Mouse (Mus musculus) embryonic facial prominence, embryonic 11.5 days (tissue): ENCODE data around the gene Cdk2. TPM values are rescaled to one million over a fixed set of nuclear protein-coding genes. Genes with fewer than 3 reads are reported as not detected.

Experiments used
- ATAC-seq: fragments of 200-750 bp; cut with Nextera tagmentation; replicated peaks from 2 replicates; pipeline ENCODE4 v1.8.0; 2017; ENCODE audit warnings: low read depth; ENCODE audit not compliant: insufficient number of reproducible peaks, low FRiP score, low TSS enrichment
- DNase-seq: peaks from one replicate; pipeline ENCODE4 v3.0.0-alpha.2; 2015; ENCODE audit warnings: low spot score
- H3K27ac ChIP-seq: fragments of 300-500 bp; sonication (generic); replicated peaks from 2 replicates; pipeline ENCODE4 v1.5.1; 2014; ENCODE audit warnings: mild to moderate bottlenecking, low read depth, low read length, control low read depth
- H3K27me3 ChIP-seq: fragments of 300-500 bp; sonication (generic); 2 replicates; pipeline ENCODE4 v1.6.1; 2014; ENCODE audit warnings: mild to moderate bottlenecking, low read length, moderate library complexity, mixed read lengths; ENCODE audit not compliant: control insufficient read depth, insufficient read depth
- H3K36me3 ChIP-seq: fragments of 300-500 bp; sonication (generic); replicated peaks from 2 replicates; pipeline ENCODE4 v1.6.1; 2014; ENCODE audit warnings: low read depth, mild to moderate bottlenecking, low read length, moderate library complexity, mixed read lengths; ENCODE audit not compliant: control insufficient read depth, insufficient read depth
- H3K4me1 ChIP-seq: fragments of 300-500 bp; sonication (generic); 2 replicates; pipeline ENCODE4 v1.6.1; 2014; ENCODE audit warnings: low read length, mixed read lengths; ENCODE audit not compliant: control insufficient read depth, insufficient read depth
- H3K4me2 ChIP-seq: fragments of 300-500 bp; sonication (generic); 2 replicates; pipeline ENCODE4 v1.6.1; 2014; ENCODE audit warnings: low read depth, mild to moderate bottlenecking, control low read depth, low read length, moderate library complexity
- H3K4me3 ChIP-seq: fragments of 300-500 bp; sonication (generic); 2 replicates; pipeline ENCODE4 v1.5.1; 2014; ENCODE audit warnings: low read depth, low read length, control low read depth
- H3K9ac ChIP-seq: fragments of 300-500 bp; sonication (generic); replicated peaks from 2 replicates; pipeline ENCODE4 v1.6.1; 2014; ENCODE audit warnings: mild to moderate bottlenecking, control low read depth, low read length
- H3K9me3 ChIP-seq: fragments of 300-500 bp; sonication (generic); replicated peaks from 2 replicates; pipeline ENCODE4 v1.6.1; 2016; ENCODE audit warnings: mild to moderate bottlenecking, low read length, inconsistent platforms, mixed read lengths; ENCODE audit not compliant: control insufficient read depth
- WGBS: fragments of 180-500 bp; shearing (Covaris S2); extraction: QIAGEN DNeasy Blood & Tissue Kit; methylation state at CpG from one replicate; pipeline ENCODE4 v1.1.7; 2014; 5-methylcytosine and 5-hydroxymethylcytosine counted together
- polyA plus RNA-seq: library from polyadenylated mRNA; unstranded; fragments of >200 nt; fragmentation: Nextera tagmentation; extraction: Ambion mirVana; gene quantifications from 2 replicates; pipeline ENCODE4 v1.2.1, GENCODE M21; 2014

Gene Cdk2
- polyA plus RNA-seq, 1 experiment from 2014 or later, result 146 TPM

DNA sequence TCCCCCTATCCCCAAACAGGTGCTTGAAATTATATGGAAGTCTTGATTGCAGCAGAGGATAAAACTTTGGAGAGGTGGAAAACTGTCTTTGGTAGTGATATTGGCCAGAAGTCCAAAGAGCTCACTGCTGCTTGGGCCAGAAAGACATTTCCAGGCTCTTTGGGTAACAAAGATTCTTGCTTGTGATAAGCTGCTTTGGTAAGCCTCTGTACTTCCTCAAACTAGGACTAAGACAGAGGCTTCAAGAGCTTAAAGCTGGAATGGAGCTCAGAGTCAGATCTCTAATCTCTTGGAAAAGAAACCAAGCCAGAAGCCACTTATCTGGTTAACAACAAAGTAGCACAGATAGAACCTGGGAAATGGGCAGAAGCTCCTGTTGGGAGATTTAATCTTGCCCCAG is 42.4 kb downstream of the Cdk2 start:
- H3K4me3 ChIP-seq, result no peak overlapping the region
- H3K4me2 ChIP-seq, result no peak overlapping the region
- ATAC-seq (no peak), DNase-seq (no peak)
- H3K36me3 ChIP-seq, result no peaks in the 10 kb centered on the region
- H3K27ac ChIP-seq, result no peak overlapping the region
- no peaks in the 10 kb centered on the region for H3K4me1 ChIP-seq
- H3K27me3 ChIP-seq, result no peaks in the 10 kb centered on the region
- no peaks in the 10 kb centered on the region for H3K9me3 ChIP-seq
- H3K9ac ChIP-seq, result no peak overlapping the region

DNA sequence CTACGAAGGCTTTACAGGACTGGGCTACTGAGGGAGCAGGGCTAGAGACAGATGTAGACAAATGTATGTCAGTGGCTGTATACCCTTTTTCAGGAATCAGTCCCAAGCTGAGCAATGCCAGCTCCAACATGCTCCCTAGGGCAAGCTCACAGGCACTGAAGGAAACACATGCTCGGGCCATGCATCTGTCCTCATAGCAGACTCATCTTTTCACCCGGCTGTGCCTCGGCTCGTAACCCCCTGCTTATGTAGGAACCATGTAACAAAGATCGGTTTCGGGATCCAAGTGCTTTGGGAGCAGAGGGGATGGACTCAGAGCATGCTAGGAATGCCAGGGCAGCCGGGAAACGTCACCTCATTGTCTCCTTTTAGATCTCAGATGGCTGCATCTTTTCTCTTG is 45.3 kb downstream of the Cdk2 start:
- Histone ChIP-seq H3K4me3 (no peak overlapping the region), H3K4me1 (no peaks in the 10 kb centered on the region), H3K27me3 (no peaks in the 10 kb centered on the region), H3K9me3 (no peaks in the 10 kb centered on the region), H3K27ac (no peak overlapping the region), H3K4me2 (no peak overlapping the region), H3K36me3 (no peaks in the 10 kb centered on the region), H3K9ac (no peak overlapping the region)
- 59% methylated on average over 9 of the region's 9 CpGs for WGBS
- ATAC-seq (no peak), DNase-seq (no peak)

- no peak overlapping the region for H3K4me2 ChIP-seq
- no peaks in the 10 kb centered on the region for H3K36me3 ChIP-seq
- ATAC-seq (no peak), DNase-seq (no peak)
- 56% methylated on average over 9 of the region's 9 CpGs for WGBS
- H3K27ac ChIP-seq, result no peak overlapping the region
- no peaks in the 10 kb centered on the region for H3K27me3 ChIP-seq
- no peaks in the 10 kb centered on the region for H3K9me3 ChIP-seq
- no peak overlapping the region for H3K4me3 ChIP-seq
- no peaks in the 10 kb centered on the region for H3K4me1 ChIP-seq
- no peak overlapping the region for H3K9ac ChIP-seq
Observed at GRCm38 (mm10) chr10:128657844-128658243, 47.0 kb downstream of the Cdk2 start.

DNA sequence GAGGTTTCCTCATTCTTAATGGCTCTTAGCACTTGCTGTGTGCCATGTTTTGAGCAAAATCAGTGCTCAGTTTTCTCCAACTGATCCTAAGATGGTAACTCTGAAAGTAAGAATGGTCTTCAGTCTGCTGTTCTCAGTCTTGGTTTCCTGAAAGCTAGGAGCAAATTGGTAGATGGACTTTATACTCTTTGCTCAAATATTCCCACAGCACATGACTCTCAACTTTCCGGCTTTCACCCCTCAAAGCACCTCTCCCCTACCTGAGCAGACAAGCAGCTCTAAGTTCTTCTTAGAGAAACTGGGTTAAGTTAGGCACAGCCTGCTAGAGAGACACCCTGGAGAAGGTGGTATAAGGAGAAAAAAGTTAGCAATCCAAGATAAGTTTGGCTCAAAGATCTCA is 48.1 kb downstream of the Cdk2 start:
- Histone ChIP-seq H3K4me1 (no peaks in the 10 kb centered on the region), H3K4me3 (no peak overlapping the region), H3K4me2 (no peak overlapping the region), H3K27me3 (no peaks in the 10 kb centered on the region), H3K9me3 (no peaks in the 10 kb centered on the region), H3K36me3 (no peaks in the 10 kb centered on the region), H3K27ac (no peak overlapping the region), H3K9ac (no peak overlapping the region)
- DNase-seq (no peak), ATAC-seq (no peak)
- WGBS, result 71% methylated on average over 1 of the region's 1 CpGs

- Histone ChIP-seq H3K9me3 (no peaks in the 10 kb centered on the region), H3K27ac (no peak overlapping the region), H3K4me3 (no peak overlapping the region), H3K4me2 (no peak overlapping the region), H3K36me3 (no peaks in the 10 kb centered on the region), H3K27me3 (no peaks in the 10 kb centered on the region), H3K9ac (no peak overlapping the region), H3K4me1 (no peaks in the 10 kb centered on the region)
- WGBS, result 77% methylated on average over 3 of the region's 3 CpGs
- no peak for ATAC-seq
- no peak for DNase-seq
Observed at GRCm38 (mm10) chr10:128655254-128655653, 49.6 kb downstream of the Cdk2 start.

GRCm38 (mm10) chr10:128653866-128654265 is 51.0 kb downstream of the Cdk2 start:
- Histone ChIP-seq H3K27me3 (no peaks in the 10 kb centered on the region), H3K27ac (no peak overlapping the region), H3K4me3 (no peak overlapping the region), H3K9ac (no peak overlapping the region), H3K4me1 (no peaks in the 10 kb centered on the region), H3K36me3 (no peaks in the 10 kb centered on the region), H3K4me2 (no peak overlapping the region), H3K9me3 (no peaks in the 10 kb centered on the region)
- DNase-seq, result no peak
- ATAC-seq, result no peak
- 66% methylated on average over 4 of the region's 4 CpGs for WGBS

Other genes starting within 250 kb of the Cdk2 start
- 103 and 109 TPM in 2 replicates for gene Smarcc2, start 245.8 kb downstream of the Cdk2 start, polyA plus RNA-seq
- 678 and 740 TPM in 2 replicates for gene Myl6, start 210.9 kb downstream of the Cdk2 start, polyA plus RNA-seq
- 2.3 and 2.9 TPM in 2 replicates for gene Myl6b, start 206.3 kb downstream of the Cdk2 start, polyA plus RNA-seq
- gene Esyt1, start 179.2 kb downstream of the Cdk2 start, polyA plus RNA-seq, result 12.5 and 15.8 TPM in 2 replicates
- 13.6 and 15.0 TPM in 2 replicates for gene Zc3h10, start 157.3 kb downstream of the Cdk2 start, polyA plus RNA-seq
- 3,098 and 3,409 TPM in 2 replicates for gene Rpl41, start 155.7 kb downstream of the Cdk2 start, polyA plus RNA-seq
- 268 and 270 TPM in 2 replicates for gene Pa2g4, start 139.0 kb downstream of the Cdk2 start, polyA plus RNA-seq
- 10.2 and 10.6 TPM in 2 replicates for gene Erbb3, start 115.4 kb downstream of the Cdk2 start, polyA plus RNA-seq
- gene Rps26, start 78.3 kb downstream of the Cdk2 start, polyA plus RNA-seq, result 765 and 782 TPM in 2 replicates
- 3.5 and 4.9 TPM in 2 replicates for gene Ikzf4, start 59.0 kb downstream of the Cdk2 start, polyA plus RNA-seq
- 12.2 and 15.1 TPM in 2 replicates for gene Suox, start 31.0 kb downstream of the Cdk2 start, polyA plus RNA-seq
- gene Rab5b, start 8.8 kb downstream of the Cdk2 start, polyA plus RNA-seq, result 71.6 and 74.3 TPM in 2 replicates
- 28.7 and 68.1 TPM in 2 replicates for gene Pmel, start 836 bp downstream of the Cdk2 start, polyA plus RNA-seq
- 5.9 and 8.0 TPM in 2 replicates for gene Dgka, start 39.8 kb upstream of the Cdk2 start, polyA plus RNA-seq
- 45.9 TPM in 2 replicates for gene Pym1, start 42.9 kb upstream of the Cdk2 start, polyA plus RNA-seq
- 0.21 and 0.24 TPM in 2 replicates for gene Mmp19, start 85.9 kb upstream of the Cdk2 start, polyA plus RNA-seq
- 33.8 and 35.0 TPM in 2 replicates for gene Dnajc14, start 99.0 kb upstream of the Cdk2 start, polyA plus RNA-seq
- gene Tmem198b, start 99.3 kb upstream of the Cdk2 start, polyA plus RNA-seq, result 14.2 and 14.8 TPM in 2 replicates
- 279 and 318 TPM in 2 replicates for gene Sarnp, start 112.3 kb upstream of the Cdk2 start, polyA plus RNA-seq
- gene Ormdl2, start 116.6 kb upstream of the Cdk2 start, polyA plus RNA-seq, result 47.7 and 48.0 TPM in 2 replicates
- gene Gdf11, start 186.7 kb upstream of the Cdk2 start, polyA plus RNA-seq, result 10.5 and 10.9 TPM in 2 replicates
- gene Cd63, start 196.0 kb upstream of the Cdk2 start, polyA plus RNA-seq, result 324 and 334 TPM in 2 replicates
- gene Rdh5, start 217.9 kb upstream of the Cdk2 start, polyA plus RNA-seq, result 9.2 and 11.4 TPM in 2 replicates
- gene Bloc1s1, start 219.0 kb upstream of the Cdk2 start, polyA plus RNA-seq, result 196 and 213 TPM in 2 replicates
- gene Itga7, start 228.8 kb upstream of the Cdk2 start, polyA plus RNA-seq, result 2.3 and 2.7 TPM in 2 replicates